Mouse (Mus musculus) embryonic facial prominence, embryonic 15.5 days (tissue): ENCODE results near the gene Clip2. TPM values are rescaled to one million over a fixed set of nuclear protein-coding genes. Genes with fewer than 3 reads are reported as not detected.

Source experiments
- ATAC-seq: fragments of 200-750 bp; cut with Nextera tagmentation; 2 replicates; pipeline ENCODE4 v1.8.0; 2017; ENCODE audit warnings: low read depth, moderate TSS enrichment; ENCODE audit not compliant: insufficient number of reproducible peaks, low FRiP score, low TSS enrichment
- H3K27ac ChIP-seq: fragments of 300-500 bp; sonication (generic); replicated peaks from 2 replicates; pipeline ENCODE4 v1.5.1; 2015; ENCODE audit warnings: mild to moderate bottlenecking, inconsistent platforms
- H3K27me3 ChIP-seq: fragments of 300-500 bp; sonication (generic); 2 replicates; pipeline ENCODE4 v1.6.1; 2015; ENCODE audit warnings: inconsistent platforms
- H3K36me3 ChIP-seq: fragments of 300-500 bp; sonication (generic); 2 replicates; pipeline ENCODE4 v1.6.1; 2015; ENCODE audit warnings: mild to moderate bottlenecking, inconsistent platforms
- H3K4me1 ChIP-seq: fragments of 300-500 bp; sonication (generic); 2 replicates; pipeline ENCODE4 v1.6.1; 2015; ENCODE audit warnings: inconsistent platforms
- H3K4me2 ChIP-seq: fragments of 300-500 bp; sonication (generic); replicated peaks from 2 replicates; pipeline ENCODE4 v1.6.1; 2015; ENCODE audit warnings: mild to moderate bottlenecking, inconsistent platforms
- H3K4me3 ChIP-seq: fragments of 300-500 bp; sonication (generic); replicated peaks from 2 replicates; pipeline ENCODE4 v1.5.1; 2015; ENCODE audit warnings: mild to moderate bottlenecking, inconsistent platforms
- H3K9ac ChIP-seq: fragments of 300-500 bp; sonication (generic); 2 replicates; pipeline ENCODE4 v1.6.1; 2015; ENCODE audit warnings: inconsistent platforms
- H3K9me3 ChIP-seq: fragments of 300-500 bp; sonication (generic); replicated peaks from 2 replicates; pipeline ENCODE4 v1.6.1; 2016; ENCODE audit warnings: inconsistent platforms
- WGBS: fragments of 180-500 bp; shearing (Covaris S2); methylation state at CpG from one replicate; pipeline ENCODE4 v1.1.7; 2015; 5-methylcytosine and 5-hydroxymethylcytosine counted together
- polyA plus RNA-seq: library from polyadenylated mRNA; unstranded; fragments of >200 nt; fragmentation: Nextera tagmentation; extraction: Ambion mirVana; gene quantifications from 2 replicates; pipeline ENCODE4 v1.2.1, GENCODE M21; 2015

Gene Clip2
- polyA plus RNA-seq: 4.3 and 4.4 TPM in 2 replicates

DNA sequence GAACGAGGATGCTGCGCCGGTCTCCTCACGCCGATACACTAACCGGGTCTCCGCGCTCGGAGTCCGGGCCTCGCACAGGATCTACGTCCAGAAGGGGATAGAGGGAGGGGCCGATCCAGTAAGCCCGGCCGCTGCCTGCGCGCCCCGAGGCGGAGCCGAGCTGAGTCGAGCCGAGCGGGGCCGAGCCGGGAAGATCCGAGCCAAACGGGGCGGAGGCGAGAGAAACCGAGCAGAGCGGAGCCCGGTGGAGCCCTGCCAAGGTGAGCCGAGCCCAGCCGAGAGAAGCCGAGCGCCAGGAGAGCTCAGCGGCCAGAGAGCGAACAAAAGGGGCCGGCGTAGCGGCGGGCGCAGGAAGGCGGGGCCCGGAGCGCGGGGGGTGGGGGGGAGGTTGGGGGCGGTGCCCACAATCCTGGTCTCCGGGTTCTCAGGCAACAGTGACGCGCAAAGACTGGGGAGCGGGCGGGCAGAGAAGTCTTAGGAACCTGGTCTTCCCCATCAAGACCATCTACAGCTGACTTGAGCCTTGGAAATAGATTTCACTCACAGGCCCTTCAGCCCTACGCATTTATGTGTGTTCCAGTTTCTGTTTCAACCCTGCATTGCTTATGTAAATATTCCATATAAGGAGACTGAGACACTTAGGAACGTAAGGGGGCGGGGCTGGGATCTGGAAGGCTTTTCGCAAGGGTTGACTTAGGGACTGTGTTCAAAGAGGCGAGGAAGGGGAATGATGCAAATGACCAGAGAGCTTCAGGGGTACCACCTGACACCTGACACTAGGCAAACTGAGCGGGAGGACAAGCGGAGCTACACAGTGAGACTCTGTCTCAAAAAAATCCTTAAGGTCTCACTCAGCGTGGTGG is at the start of gene Clip2:
Gene Clip2, minus strand, starts transcription at position 325 of the 863 bp plus-strand sequence.
- no peaks in the 10 kb centered on the region for H3K9me3 ChIP-seq
- H3K4me2 ChIP-seq: peak within 1 kb of the TSS; percentile 90
- no peaks in the 10 kb centered on the region for H3K36me3 ChIP-seq
- no peaks in the 10 kb centered on the region for H3K27me3 ChIP-seq
- peaks cover 58% of the 10 kb centered on the region for H3K4me1 ChIP-seq
- WGBS: 2% methylated on average over 61 of the region's 61 CpGs
- H3K9ac ChIP-seq: peak within 1 kb of the TSS; percentile 89
- peak; percentile 95 for ATAC-seq
- peak within 1 kb of the TSS; percentile 98 for H3K27ac ChIP-seq
- H3K4me3 ChIP-seq: peak within 1 kb of the TSS; percentile 85

DNA sequence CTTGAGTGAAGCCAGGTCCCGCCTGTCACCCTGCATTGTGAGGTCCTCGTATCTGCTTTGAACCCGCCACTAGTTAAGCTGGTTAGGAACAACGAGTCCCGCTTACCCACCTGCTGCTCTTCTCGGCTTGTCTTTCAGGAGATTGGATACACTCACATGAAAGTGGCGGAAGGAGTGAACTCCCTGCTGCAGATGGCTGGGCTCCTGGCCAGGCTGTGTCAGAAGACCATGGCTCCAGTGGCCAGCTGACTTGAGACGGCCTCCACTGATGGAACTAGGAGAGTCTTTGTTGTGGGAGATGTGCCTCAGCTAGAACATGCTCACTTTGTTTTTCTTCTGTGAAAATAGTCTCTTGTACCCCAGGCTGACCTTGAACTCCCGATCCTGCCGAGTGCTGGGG is 45.5 kb upstream of the Clip2 start:
- Histone ChIP-seq H3K9ac (no peak overlapping the region), H3K9me3 (no peaks in the 10 kb centered on the region), H3K4me1 (no peaks in the 10 kb centered on the region), H3K4me2 (no peak overlapping the region), H3K27ac (no peak overlapping the region), H3K27me3 (no peaks in the 10 kb centered on the region), H3K4me3 (no peak overlapping the region), H3K36me3 (peaks cover 65% of the 10 kb centered on the region)
- 81% methylated on average over 10 of the region's 10 CpGs for WGBS
- ATAC-seq: no peak

DNA sequence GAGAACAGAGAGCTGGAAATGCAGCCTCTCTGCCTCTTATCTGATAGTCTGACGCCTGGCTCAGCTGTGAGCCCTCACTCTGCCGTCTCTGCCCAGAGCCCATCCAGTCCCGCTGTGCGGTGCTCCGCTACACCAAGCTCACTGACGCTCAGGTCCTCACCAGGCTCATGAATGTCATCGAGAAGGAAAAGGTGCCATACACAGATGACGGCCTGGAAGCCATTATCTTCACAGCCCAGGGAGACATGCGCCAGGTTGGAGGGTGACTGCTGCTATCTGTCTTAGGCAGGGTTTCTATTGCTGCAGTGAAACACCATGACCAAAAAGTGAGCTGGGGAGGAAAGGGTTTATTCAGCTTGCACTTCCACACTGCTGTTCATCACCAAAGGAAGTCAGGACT is 40.9 kb upstream of the Clip2 start:
- Histone ChIP-seq H3K4me2 (no peak overlapping the region), H3K9me3 (no peaks in the 10 kb centered on the region), H3K4me1 (no peaks in the 10 kb centered on the region), H3K27ac (no peak overlapping the region), H3K27me3 (no peaks in the 10 kb centered on the region), H3K9ac (no peak overlapping the region), H3K36me3 (peaks cover 79% of the 10 kb centered on the region), H3K4me3 (no peak overlapping the region)
- ATAC-seq: no peak
- 83% methylated on average over 9 of the region's 9 CpGs for WGBS

DNA sequence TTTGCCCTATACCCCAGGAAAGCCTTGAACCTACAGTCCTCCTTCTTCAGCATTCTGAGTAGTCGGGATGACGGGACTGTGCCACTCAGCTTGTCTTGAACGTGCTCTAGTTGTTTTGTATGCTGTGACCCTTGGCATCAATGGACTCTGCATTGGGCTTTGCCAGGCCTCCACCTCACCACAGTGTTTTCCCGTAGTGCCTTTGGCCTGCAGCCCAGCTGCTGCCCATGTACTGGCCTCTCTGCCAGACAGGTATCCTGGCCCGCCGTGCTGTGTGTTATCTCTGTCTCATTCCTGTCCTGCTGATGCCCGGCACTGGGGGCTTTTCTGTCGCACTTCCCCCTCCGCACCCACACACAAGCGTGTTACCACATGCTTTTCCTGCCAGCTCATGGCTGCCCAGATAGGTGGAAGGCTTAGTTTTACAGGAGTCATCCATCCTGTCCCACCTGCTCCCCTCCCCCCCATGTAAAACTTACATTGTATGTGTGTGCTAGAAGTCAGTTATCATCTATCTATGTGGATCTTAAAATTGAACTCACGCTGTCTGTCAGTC is 39.9 kb upstream of the Clip2 start:
- H3K27me3 ChIP-seq: no peaks in the 10 kb centered on the region
- ATAC-seq: no peak
- no peaks in the 10 kb centered on the region for H3K9me3 ChIP-seq
- WGBS: 82% methylated on average over 11 of the region's 11 CpGs
- H3K4me1 ChIP-seq: no peaks in the 10 kb centered on the region
- no peak overlapping the region for H3K9ac ChIP-seq
- peaks cover 74% of the 10 kb centered on the region for H3K36me3 ChIP-seq
- H3K4me2 ChIP-seq: no peak overlapping the region
- H3K4me3 ChIP-seq: no peak overlapping the region
- no peak overlapping the region for H3K27ac ChIP-seq

- ATAC-seq: no peak
- WGBS: 85% methylated on average over 3 of the region's 3 CpGs
- Histone ChIP-seq H3K9ac (no peak overlapping the region), H3K27ac (no peak overlapping the region), H3K9me3 (no peaks in the 10 kb centered on the region), H3K4me2 (no peak overlapping the region), H3K27me3 (no peaks in the 10 kb centered on the region), H3K4me1 (no peaks in the 10 kb centered on the region), H3K36me3 (peaks cover 57% of the 10 kb centered on the region), H3K4me3 (no peak overlapping the region)
Measured at GRCm38 (mm10) chr5:134589900-134590299, 37.7 kb upstream of the Clip2 start.

DNA sequence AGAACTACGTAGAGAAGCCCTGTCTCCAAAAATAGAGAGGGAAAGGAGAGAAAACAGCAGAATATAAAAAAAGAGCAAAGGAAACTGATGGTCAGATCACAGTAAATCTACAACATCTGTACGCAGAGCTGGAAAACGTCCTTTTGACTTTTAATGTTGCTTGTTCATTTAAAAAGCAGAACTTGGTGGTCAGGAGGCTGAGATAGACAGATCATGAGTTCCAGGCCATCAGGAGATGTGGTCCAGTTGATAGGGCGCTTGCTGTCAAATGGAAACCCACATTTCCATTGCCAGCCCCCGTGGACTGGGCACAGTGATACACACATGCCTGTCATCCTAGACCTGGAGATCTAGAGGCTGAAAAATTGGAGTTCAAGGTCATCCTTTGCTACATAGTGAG is 32.6 kb upstream of the Clip2 start:
- ATAC-seq: no peak

GRCm38 (mm10) chr5:134583884-134584213 is 31.6 kb upstream of the Clip2 start:
- peak overlapping the region; percentile 77 for H3K4me2 ChIP-seq
- no peak overlapping the region for H3K9ac ChIP-seq
- no peak for ATAC-seq
- H3K27ac ChIP-seq: no peak overlapping the region
- H3K4me3 ChIP-seq: peak overlapping the region; percentile 98
- H3K36me3 ChIP-seq: peaks cover 15% of the 10 kb centered on the region
- no peaks in the 10 kb centered on the region for H3K27me3 ChIP-seq
- H3K4me1 ChIP-seq: peaks cover 16% of the 10 kb centered on the region
- H3K9me3 ChIP-seq: no peaks in the 10 kb centered on the region
- WGBS: 64% methylated on average over 3 of the region's 3 CpGs

More for the DNA sequence above, 32.6 kb upstream of the Clip2 start:
- Histone ChIP-seq H3K9ac (no peak overlapping the region), H3K4me1 (peaks cover 16% of the 10 kb centered on the region), H3K36me3 (peaks cover 17% of the 10 kb centered on the region), H3K4me2 (no peak overlapping the region), H3K27me3 (no peaks in the 10 kb centered on the region), H3K4me3 (no peak overlapping the region), H3K9me3 (no peaks in the 10 kb centered on the region), H3K27ac (no peak overlapping the region)
- WGBS: 84% methylated on average over 5 of the region's 5 CpGs

DNA sequence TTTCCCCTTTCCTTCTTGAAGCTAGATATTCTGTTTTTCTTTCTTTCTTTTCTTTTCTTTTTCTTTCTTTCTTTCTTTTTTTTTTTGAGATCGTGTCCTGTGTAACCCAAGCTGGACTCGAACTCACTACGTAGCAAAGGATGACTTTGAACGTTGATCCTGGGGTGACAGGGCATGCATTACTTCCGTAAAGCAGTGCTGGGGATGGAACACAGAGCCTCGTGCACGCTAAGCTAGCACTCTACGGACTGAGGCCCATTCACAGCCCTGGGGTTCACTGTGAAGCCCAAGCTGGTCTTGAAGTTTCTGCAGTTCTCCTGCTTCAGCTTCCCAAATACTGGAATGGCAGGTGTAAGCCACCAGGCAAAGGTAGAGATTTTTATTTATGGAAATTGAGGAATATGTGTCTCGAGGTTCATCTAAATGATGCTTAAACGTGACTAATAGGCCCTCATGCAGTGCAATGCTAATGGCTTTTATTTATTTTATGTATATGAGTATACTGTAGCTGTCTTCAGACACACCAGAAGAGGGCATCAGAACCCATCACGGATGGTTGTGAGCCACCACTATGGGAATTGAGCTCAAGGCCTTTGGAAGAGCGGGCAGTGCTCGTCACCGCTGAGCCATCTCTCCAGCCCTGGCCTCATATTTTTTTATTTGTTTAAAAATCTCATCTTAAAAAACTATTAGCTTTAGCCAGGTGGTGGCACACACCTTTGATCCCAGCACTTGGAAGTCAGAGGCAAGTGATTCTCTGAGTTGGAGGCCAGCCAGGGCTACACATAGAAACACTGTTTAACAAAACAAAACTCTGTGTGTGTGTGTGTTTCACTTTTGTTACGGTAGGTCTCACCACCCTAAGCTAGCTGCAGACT is 31.0 kb upstream of the Clip2 start:
- Histone ChIP-seq H3K4me2 (peak overlapping the region; percentile 77), H3K36me3 (peaks cover 10% of the 10 kb centered on the region; the same call in 1 of the 2 replicates), H3K27me3 (no peaks in the 10 kb centered on the region), H3K9me3 (no peaks in the 10 kb centered on the region), H3K4me3 (peak overlapping the region; percentile 98), H3K4me1 (peaks cover 16% of the 10 kb centered on the region), H3K9ac (peak overlapping the region; percentile 87), H3K27ac (0 out of 2 replicates have a peak overlapping the region, but pooled peaks have one; percentile 59)
- 25% methylated on average over 15 of the region's 15 CpGs for WGBS
- no peak for ATAC-seq

DNA sequence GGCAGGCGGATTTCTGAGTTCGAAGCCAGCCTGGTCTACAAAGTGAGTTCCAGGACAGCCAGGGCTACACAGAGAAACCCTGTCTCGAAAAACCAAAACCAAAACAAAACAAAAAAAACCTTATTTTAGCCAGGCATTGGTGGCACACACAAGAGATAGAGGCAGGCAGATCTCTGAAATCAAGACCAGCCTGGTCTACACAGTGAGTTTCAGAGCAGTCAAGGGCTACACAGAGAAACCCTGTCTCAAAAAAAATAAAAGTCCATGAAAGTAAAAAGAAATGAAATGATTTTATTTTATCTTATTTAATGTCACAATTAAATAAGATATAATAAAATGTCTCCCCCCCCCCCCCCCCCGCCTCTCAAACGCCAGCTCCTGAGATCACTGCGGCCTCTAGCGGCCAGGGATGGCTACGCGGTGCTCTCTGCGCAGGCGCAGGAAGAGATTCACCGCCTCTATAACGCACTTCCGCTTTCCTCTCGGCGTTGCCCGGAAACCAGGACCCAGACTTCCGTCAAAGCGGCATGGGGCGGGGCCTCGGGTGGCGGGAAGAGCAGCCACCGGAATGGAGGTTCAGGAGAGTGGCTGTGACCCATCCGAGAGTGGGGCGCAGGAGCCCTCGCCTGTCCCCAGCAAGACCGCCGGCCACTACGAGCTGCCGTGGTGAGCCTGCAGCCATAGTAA is 30.1 kb upstream of the Clip2 start:
- Histone ChIP-seq H3K27ac (peak overlapping the region; percentile 59; the same call in 1 of the 2 replicates), H3K9me3 (no peaks in the 10 kb centered on the region), H3K4me1 (peaks cover 16% of the 10 kb centered on the region), H3K4me3 (peak overlapping the region; percentile 98), H3K4me2 (peak overlapping the region; percentile 77), H3K27me3 (no peaks in the 10 kb centered on the region), H3K9ac (peak overlapping the region; percentile 87), H3K36me3 (peaks cover 8% of the 10 kb centered on the region; the same call in 1 of the 2 replicates)
- WGBS: 8% methylated on average over 28 of the region's 30 CpGs
- ATAC-seq: peak; percentile 91

- Histone ChIP-seq H3K4me3 (no peak within 1 kb of the TSS), H3K4me2 (no peak within 1 kb of the TSS), H3K4me1 (peaks cover 16% of the 10 kb centered on the region), H3K9me3 (no peaks in the 10 kb centered on the region), H3K27ac (peak within 1 kb of the TSS; percentile 58), H3K27me3 (no peaks in the 10 kb centered on the region), H3K36me3 (no peaks in the 10 kb centered on the region), H3K9ac (no peak within 1 kb of the TSS)
- 67% methylated on average over 5 of the region's 5 CpGs for WGBS
- no peak for ATAC-seq
Measured at GRCm38 (mm10) chr5:134581146-134581545, 28.9 kb upstream of the Clip2 start, which contains the start of gene Rfc2. Rfc2 (plus strand) TSS chr5:134581366.
